Mouse (Mus musculus) heart, adult 9 months (tissue): Measurements from ENCODE around the gene Rpap1.
A peak's percentile ranks its signal among the peaks of the same experiment; 100 is the strongest.

Experiments
- DNase-seq, 2 experiments: peaks; one replicate each; pipeline ENCODE4 v3.0.0; 2022; ENCODE audit warnings: low spot score in 2 of 2

Gene Rpap1

GRCm38 (mm10) chr2:119787206-119787883 is at the start of gene Rpap1:
Rpap1 (minus strand) TSS chr2:119787537.
- peak; percentile 67 to 75 for DNase-seq

GRCm38 (mm10) chr2:119834231-119834630 is 46.9 kb upstream of the Rpap1 start:
- no peak for DNase-seq

- no peak for DNase-seq
Measured at GRCm38 (mm10) chr2:119830579-119830978, 43.2 kb upstream of the Rpap1 start.

- DNase-seq, result no peak
Measured at GRCm38 (mm10) chr2:119821136-119821535, 33.8 kb upstream of the Rpap1 start.

GRCm38 (mm10) chr2:119818668-119819272 is 31.4 kb upstream of the Rpap1 start:
- no peak for DNase-seq

GRCm38 (mm10) chr2:119817047-119817446 is 29.7 kb upstream of the Rpap1 start:
- DNase-seq, result no peak

- DNase-seq, result no peak
Measured at GRCm38 (mm10) chr2:119816611-119817010, 29.3 kb upstream of the Rpap1 start.

- DNase-seq, result no peak
Measured at GRCm38 (mm10) chr2:119814376-119814933, 27.1 kb upstream of the Rpap1 start.

- no peak for DNase-seq
Measured at GRCm38 (mm10) chr2:119811490-119812146, 24.3 kb upstream of the Rpap1 start.

GRCm38 (mm10) chr2:119810890-119811289 is 23.6 kb upstream of the Rpap1 start:
- DNase-seq, result no peak

GRCm38 (mm10) chr2:119808881-119809280 is 21.5 kb upstream of the Rpap1 start:
- no peak for DNase-seq

GRCm38 (mm10) chr2:119808438-119808837 is 21.1 kb upstream of the Rpap1 start:
- DNase-seq, result no peak

GRCm38 (mm10) chr2:119805536-119805935 is 18.2 kb upstream of the Rpap1 start:
- DNase-seq, result no peak

GRCm38 (mm10) chr2:119804776-119805175 is 17.4 kb upstream of the Rpap1 start:
- DNase-seq, result no peak

GRCm38 (mm10) chr2:119804275-119804628 is 16.9 kb upstream of the Rpap1 start:
- DNase-seq, result no peak

- no peak for DNase-seq
Measured at GRCm38 (mm10) chr2:119803618-119804274, 16.4 kb upstream of the Rpap1 start.

GRCm38 (mm10) chr2:119802767-119803617 is 15.7 kb upstream of the Rpap1 start:
- DNase-seq, result no peak

GRCm38 (mm10) chr2:119800876-119801846 is 13.8 kb upstream of the Rpap1 start:
- no peak for DNase-seq

- no peak for DNase-seq
Measured at GRCm38 (mm10) chr2:119799961-119800550, 12.7 kb upstream of the Rpap1 start.
